Mouse (Mus musculus) liver, embryonic 14.5 days (tissue): Measurements from ENCODE around the gene Sdk1.

Experiments used
- CTCF ChIP-seq: IDR thresholded peaks from 2 replicates; pipeline ENCODE4 v1.5.1; 2016; ENCODE audit warnings: antibody characterized with exemption, low read depth, control low read depth
- EP300 ChIP-seq: IDR thresholded peaks from 2 replicates; pipeline ENCODE4 v1.6.1; 2016; ENCODE audit warnings: antibody characterized with exemption, low read depth

DNA sequence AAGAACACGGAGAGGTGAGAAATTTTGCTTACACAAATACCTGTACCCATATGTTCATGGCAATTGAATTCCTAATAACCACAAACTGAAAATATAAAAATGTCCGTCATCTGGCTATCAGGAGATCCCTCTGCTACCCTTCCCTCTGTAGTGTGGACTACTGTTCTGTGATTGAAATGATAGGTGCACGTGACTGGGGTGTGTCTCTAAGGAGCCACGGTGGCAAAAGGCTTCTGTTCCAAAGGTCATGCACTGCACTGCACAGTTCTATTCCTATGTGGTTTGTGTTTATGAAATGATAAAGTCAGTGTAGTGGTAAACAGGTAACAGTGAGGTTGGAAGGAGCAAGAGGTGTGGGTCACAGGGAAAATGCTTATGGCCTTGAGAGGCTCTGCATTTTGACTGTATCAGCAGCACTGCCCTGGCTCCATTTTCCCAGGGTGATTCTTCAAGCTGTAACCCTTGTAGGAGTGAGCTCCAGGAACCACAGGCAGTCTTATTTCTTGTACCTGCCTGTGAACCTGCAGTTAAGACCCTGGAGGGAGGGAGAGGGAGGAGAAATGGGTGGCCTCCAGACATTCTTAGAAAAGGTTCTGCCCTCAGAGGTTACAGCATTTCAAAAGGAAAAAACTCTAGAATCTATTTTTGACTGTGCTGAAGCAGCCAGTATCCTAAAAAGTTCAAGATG lies 410.5 kb downstream of the Sdk1 start:
- no peak for TF ChIP-seq CTCF
- no peak for TF ChIP-seq EP300
